Mouse (Mus musculus): Measurements from ENCODE around the gene Acads.
A peak's percentile ranks its signal among the peaks of the same experiment; 100 is the strongest.

- TF ChIP-seq CTCF (IDR thresholded peaks at IDR 0.05; ENCODE audit: borderline replicate concordance, control insufficient read depth, extremely low read depth, insufficient read depth, low read length, poor library complexity) (0 out of 2 replicates have a peak, but pooled peaks have one; percentile 17), POLR2A (IDR thresholded peaks at IDR 0.05; ENCODE audit: control insufficient read depth, extremely low read depth, insufficient read depth, low read length, poor library complexity) (no peak)
These were observed 35.7 kb downstream of the Acads start for GRCm38 (mm10) chr5:115083492-115083891.

Measured in thymus, adult 2 months (tissue).